Mouse (Mus musculus): ENCODE data around the gene Hemgn.

Hemgn gene

GRCm38 (mm10) chr4:46412113-46412512 lies 1.2 kb downstream of the Hemgn start:
- no peak for DNase-seq (ENCODE audit: low spot score in 2 of 2)

GRCm38 (mm10) chr4:46411489-46411888 lies 1.8 kb downstream of the Hemgn start:
- no peak for DNase-seq (ENCODE audit: low spot score in 2 of 2)

GRCm38 (mm10) chr4:46410677-46411076 lies 2.6 kb downstream of the Hemgn start:
- DNase-seq (ENCODE audit: low spot score in 2 of 2): no peak

- DNase-seq (ENCODE audit: low spot score in 2 of 2): no peak
These were observed 6.2 kb downstream of the Hemgn start for GRCm38 (mm10) chr4:46406966-46407703.

GRCm38 (mm10) chr4:46404042-46404795 lies 9.1 kb downstream of the Hemgn start:
- no peak for DNase-seq (ENCODE audit: low spot score in 2 of 2)

- DNase-seq (ENCODE audit: low spot score in 2 of 2): no peak
These were observed 14.5 kb downstream of the Hemgn start for GRCm38 (mm10) chr4:46398839-46399238.

GRCm38 (mm10) chr4:46395736-46396135 lies 17.6 kb downstream of the Hemgn start:
- no peak for DNase-seq (ENCODE audit: low spot score in 2 of 2)

- DNase-seq (ENCODE audit: low spot score in 2 of 2): no peak
These were observed 18.9 kb downstream of the Hemgn start for GRCm38 (mm10) chr4:46394388-46394787.

GRCm38 (mm10) chr4:46390390-46390970 lies 22.8 kb downstream of the Hemgn start:
- peak; percentile 70 for DNase-seq (ENCODE audit: low spot score in 2 of 2)

GRCm38 (mm10) chr4:46389612-46390341 lies 23.5 kb downstream of the Hemgn start:
- DNase-seq (ENCODE audit: low spot score in 2 of 2): peak in 1 of 2 experiments; percentile 13

- DNase-seq (ENCODE audit: low spot score in 2 of 2): peak; percentile 86 to 91
These were observed 24.2 kb downstream of the Hemgn start, which contains the start of gene Trmo for GRCm38 (mm10) chr4:46389013-46389611. Gene Trmo (minus strand): TSS chr4:46389437.

GRCm38 (mm10) chr4:46388556-46388955 lies 24.8 kb downstream of the Hemgn start:
- no peak for DNase-seq (ENCODE audit: low spot score in 2 of 2)

- DNase-seq (ENCODE audit: low spot score in 2 of 2): peak; percentile 69 to 80
These were observed 38.4 kb downstream of the Hemgn start for GRCm38 (mm10) chr4:46374869-46375368.

GRCm38 (mm10) chr4:46374455-46374854 lies 38.9 kb downstream of the Hemgn start:
- no peak for DNase-seq (ENCODE audit: low spot score in 2 of 2)

- peak in 1 of 2 experiments; percentile 72 for DNase-seq (ENCODE audit: low spot score in 2 of 2)
These were observed 42.3 kb downstream of the Hemgn start for GRCm38 (mm10) chr4:46371030-46371429.

GRCm38 (mm10) chr4:46370406-46370805 lies 42.9 kb downstream of the Hemgn start:
- DNase-seq (ENCODE audit: low spot score in 2 of 2): no peak

GRCm38 (mm10) chr4:46369070-46369469 lies 44.2 kb downstream of the Hemgn start:
- no peak for DNase-seq (ENCODE audit: low spot score in 2 of 2)

- DNase-seq (ENCODE audit: low spot score in 2 of 2): no peak
These were observed 45.8 kb downstream of the Hemgn start for GRCm38 (mm10) chr4:46367487-46367959.

- no peak for DNase-seq (ENCODE audit: low spot score in 2 of 2)
These were observed 48.9 kb downstream of the Hemgn start for GRCm38 (mm10) chr4:46364360-46364759.

GRCm38 (mm10) chr4:46361258-46361657 lies 52.0 kb downstream of the Hemgn start:
- DNase-seq (ENCODE audit: low spot score in 2 of 2): no peak
